Mouse (Mus musculus): ENCODE results near the gene Atg101. TPM values are rescaled to one million over a fixed set of nuclear protein-coding genes. Genes with fewer than 3 reads are reported as not detected.

Atg101 gene
- polyA plus RNA-seq, 1 experiment = 58.9 TPM

- no peak for DNase-seq (ENCODE audit: low read depth)
Measured at GRCm38 (mm10) chr15:101306459-101306858, 22.4 kb downstream of the Atg101 start.

GRCm38 (mm10) chr15:101308440-101309348, 24.6 kb downstream of the Atg101 start:
- no peak for TF ChIP-seq POLR2A (IDR thresholded peaks at IDR 0.05; ENCODE audit: borderline replicate concordance, extremely low read depth, insufficient read depth, insufficient read length, poor library complexity, severe bottlenecking)
- TF ChIP-seq CTCF (IDR thresholded peaks at IDR 0.05; ENCODE audit: borderline replicate concordance, extremely low read depth, insufficient read depth, insufficient read length) = no peak
- peak; percentile 12 for DNase-seq (ENCODE audit: low read depth)

More at GRCm38 (mm10) chr15:101306459-101306858, 22.4 kb downstream of the Atg101 start:
- TF ChIP-seq CTCF (IDR thresholded peaks at IDR 0.05; ENCODE audit: borderline replicate concordance, extremely low read depth, insufficient read depth, insufficient read length) = no peak
- TF ChIP-seq POLR2A (IDR thresholded peaks at IDR 0.05; ENCODE audit: borderline replicate concordance, extremely low read depth, insufficient read depth, insufficient read length, poor library complexity, severe bottlenecking) = no peak

- no peak for TF ChIP-seq CTCF (IDR thresholded peaks at IDR 0.05; ENCODE audit: borderline replicate concordance, extremely low read depth, insufficient read depth, insufficient read length)
- no peak for TF ChIP-seq POLR2A (IDR thresholded peaks at IDR 0.05; ENCODE audit: borderline replicate concordance, extremely low read depth, insufficient read depth, insufficient read length, poor library complexity, severe bottlenecking)
Measured at GRCm38 (mm10) chr15:101309493-101309892, 25.4 kb downstream of the Atg101 start.

GRCm38 (mm10) chr15:101311087-101311770, 27.2 kb downstream of the Atg101 start:
- DNase-seq (ENCODE audit: low read depth) = peak; percentile 19
- TF ChIP-seq CTCF (IDR thresholded peaks at IDR 0.05; ENCODE audit: borderline replicate concordance, extremely low read depth, insufficient read depth, insufficient read length) (no peak), POLR2A (IDR thresholded peaks at IDR 0.05; ENCODE audit: borderline replicate concordance, extremely low read depth, insufficient read depth, insufficient read length, poor library complexity, severe bottlenecking) (no peak)

More at GRCm38 (mm10) chr15:101309493-101309892, 25.4 kb downstream of the Atg101 start:
- DNase-seq (ENCODE audit: low read depth) = no peak

GRCm38 (mm10) chr15:101312006-101312405, 27.9 kb downstream of the Atg101 start:
- TF ChIP-seq POLR2A (IDR thresholded peaks at IDR 0.05; ENCODE audit: borderline replicate concordance, extremely low read depth, insufficient read depth, insufficient read length, poor library complexity, severe bottlenecking) = no peak
- TF ChIP-seq CTCF (IDR thresholded peaks at IDR 0.05; ENCODE audit: borderline replicate concordance, extremely low read depth, insufficient read depth, insufficient read length) = no peak
- no peak for DNase-seq (ENCODE audit: low read depth)

- no peak for TF ChIP-seq POLR2A (IDR thresholded peaks at IDR 0.05; ENCODE audit: borderline replicate concordance, extremely low read depth, insufficient read depth, insufficient read length, poor library complexity, severe bottlenecking)
- no peak for TF ChIP-seq CTCF (IDR thresholded peaks at IDR 0.05; ENCODE audit: borderline replicate concordance, extremely low read depth, insufficient read depth, insufficient read length)
- no peak for DNase-seq (ENCODE audit: low read depth)
Measured at GRCm38 (mm10) chr15:101315378-101315777, 31.3 kb downstream of the Atg101 start.

- DNase-seq (ENCODE audit: low read depth) = peak; percentile 97
- TF ChIP-seq CTCF (IDR thresholded peaks at IDR 0.05; ENCODE audit: borderline replicate concordance, extremely low read depth, insufficient read depth, insufficient read length) (peak; percentile 91), POLR2A (IDR thresholded peaks at IDR 0.05; ENCODE audit: borderline replicate concordance, extremely low read depth, insufficient read depth, insufficient read length, poor library complexity, severe bottlenecking) (no peak)
Measured at GRCm38 (mm10) chr15:101315832-101316231, 31.8 kb downstream of the Atg101 start.

- no peak for DNase-seq (ENCODE audit: low read depth)
Measured at GRCm38 (mm10) chr15:101316279-101316912, 32.3 kb downstream of the Atg101 start.

GRCm38 (mm10) chr15:101316913-101317813, 33.1 kb downstream of the Atg101 start:
- TF ChIP-seq CTCF (IDR thresholded peaks at IDR 0.05; ENCODE audit: borderline replicate concordance, extremely low read depth, insufficient read depth, insufficient read length) (no peak), POLR2A (IDR thresholded peaks at IDR 0.05; ENCODE audit: borderline replicate concordance, extremely low read depth, insufficient read depth, insufficient read length, poor library complexity, severe bottlenecking) (no peak)
- no peak for DNase-seq (ENCODE audit: low read depth)

More at GRCm38 (mm10) chr15:101316279-101316912, 32.3 kb downstream of the Atg101 start:
- no peak for TF ChIP-seq CTCF (IDR thresholded peaks at IDR 0.05; ENCODE audit: borderline replicate concordance, extremely low read depth, insufficient read depth, insufficient read length)
- TF ChIP-seq POLR2A (IDR thresholded peaks at IDR 0.05; ENCODE audit: borderline replicate concordance, extremely low read depth, insufficient read depth, insufficient read length, poor library complexity, severe bottlenecking) = no peak

GRCm38 (mm10) chr15:101317814-101318500, 33.9 kb downstream of the Atg101 start:
- DNase-seq (ENCODE audit: low read depth) = no peak
- TF ChIP-seq CTCF (IDR thresholded peaks at IDR 0.05; ENCODE audit: borderline replicate concordance, extremely low read depth, insufficient read depth, insufficient read length) (no peak), POLR2A (IDR thresholded peaks at IDR 0.05; ENCODE audit: borderline replicate concordance, extremely low read depth, insufficient read depth, insufficient read length, poor library complexity, severe bottlenecking) (no peak)

Measured in brain, embryonic 14.5 days (tissue).